Mouse (Mus musculus): ENCODE measurements around the gene Zfp865. TPM values are rescaled to one million over a fixed set of nuclear protein-coding genes. Genes with fewer than 3 reads are reported as not detected.

The Zfp865 gene
- polyA plus RNA-seq, 1 experiment from 2014 or later = 5.7 TPM

DNA sequence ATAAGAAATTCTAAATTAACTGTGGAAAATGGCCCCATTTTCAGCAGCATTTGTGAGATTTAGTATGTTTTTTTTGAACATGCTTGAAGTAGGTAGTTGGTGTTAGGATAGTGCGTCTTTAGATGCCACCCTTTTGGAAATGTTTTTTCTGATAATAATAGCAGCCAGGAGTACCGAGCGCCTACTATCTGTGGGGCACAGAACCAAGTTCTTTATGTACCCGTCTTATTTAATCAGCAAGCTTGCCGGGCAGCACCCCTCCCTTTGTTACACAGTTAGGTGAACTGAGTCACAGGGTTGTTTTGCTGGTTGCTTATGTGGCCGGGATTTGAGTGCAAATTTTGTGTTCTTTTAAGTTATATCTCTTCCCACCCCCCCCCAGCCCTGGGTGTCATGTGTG lies 61.1 kb downstream of the Zfp865 start:
- H3K27me3 ChIP-seq (ENCODE audit: control insufficient read depth, insufficient read depth, low read depth, low read length) = no peaks in the 10 kb centered on the region
- H3K4me3 ChIP-seq (ENCODE audit: low read length) = peak overlapping the region; percentile 97
- no peak for ATAC-seq (ENCODE audit: low read depth)
- H3K36me3 ChIP-seq (ENCODE audit: control insufficient read depth, insufficient read depth, low read length) = peaks cover 29% of the 10 kb centered on the region
- WGBS = 60% methylated on average over 6 of the region's 6 CpGs
- H3K4me1 ChIP-seq (replicated peaks; ENCODE audit: control insufficient read depth, insufficient read depth, low read length) = peaks cover 17% of the 10 kb centered on the region
- H3K9me3 ChIP-seq (ENCODE audit: control insufficient read depth, low read length) = no peaks in the 10 kb centered on the region
- H3K27ac ChIP-seq (ENCODE audit: low read length) = no peak overlapping the region
- H3K4me2 ChIP-seq (ENCODE audit: low read depth, low read length) = peak overlapping the region; percentile 84
- peak overlapping the region; percentile 99 for H3K9ac ChIP-seq (ENCODE audit: low read length)

DNA sequence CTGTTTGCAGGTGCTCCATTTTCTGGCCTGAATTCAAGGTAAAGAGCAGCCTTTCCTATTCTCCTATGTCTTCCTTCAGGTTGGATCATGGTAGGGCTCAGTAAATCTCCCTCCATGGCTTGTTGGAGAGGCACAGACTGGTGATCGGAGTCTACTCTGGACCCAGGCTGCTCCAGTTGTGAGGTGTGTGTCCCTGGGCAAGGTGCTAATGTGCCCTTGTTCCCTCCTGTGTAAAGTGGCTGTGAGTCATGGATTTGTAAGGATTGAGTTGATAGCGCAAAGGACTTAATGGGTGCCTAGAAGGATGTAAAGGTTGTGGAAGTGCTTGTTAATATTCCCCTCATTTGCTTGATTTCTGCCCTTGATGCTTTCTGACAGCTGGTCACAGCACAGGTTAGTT lies 61.8 kb downstream of the Zfp865 start:
- WGBS = 94% methylated on average over 2 of the region's 2 CpGs
- Histone ChIP-seq H3K9me3 (ENCODE audit: control insufficient read depth, low read length) (no peaks in the 10 kb centered on the region), H3K27me3 (ENCODE audit: control insufficient read depth, insufficient read depth, low read depth, low read length) (no peaks in the 10 kb centered on the region), H3K4me1 (replicated peaks; ENCODE audit: control insufficient read depth, insufficient read depth, low read length) (peaks cover 17% of the 10 kb centered on the region), H3K4me3 (ENCODE audit: low read length) (no peak overlapping the region), H3K9ac (ENCODE audit: low read length) (0 out of 2 replicates have a peak overlapping the region, but pooled peaks have one; percentile 42), H3K4me2 (ENCODE audit: low read depth, low read length) (peak overlapping the region; percentile 84; the same call in 1 of the 2 replicates), H3K36me3 (ENCODE audit: control insufficient read depth, insufficient read depth, low read length) (peaks cover 24% of the 10 kb centered on the region), H3K27ac (ENCODE audit: low read length) (no peak overlapping the region)
- no peak for ATAC-seq (ENCODE audit: low read depth)

DNA sequence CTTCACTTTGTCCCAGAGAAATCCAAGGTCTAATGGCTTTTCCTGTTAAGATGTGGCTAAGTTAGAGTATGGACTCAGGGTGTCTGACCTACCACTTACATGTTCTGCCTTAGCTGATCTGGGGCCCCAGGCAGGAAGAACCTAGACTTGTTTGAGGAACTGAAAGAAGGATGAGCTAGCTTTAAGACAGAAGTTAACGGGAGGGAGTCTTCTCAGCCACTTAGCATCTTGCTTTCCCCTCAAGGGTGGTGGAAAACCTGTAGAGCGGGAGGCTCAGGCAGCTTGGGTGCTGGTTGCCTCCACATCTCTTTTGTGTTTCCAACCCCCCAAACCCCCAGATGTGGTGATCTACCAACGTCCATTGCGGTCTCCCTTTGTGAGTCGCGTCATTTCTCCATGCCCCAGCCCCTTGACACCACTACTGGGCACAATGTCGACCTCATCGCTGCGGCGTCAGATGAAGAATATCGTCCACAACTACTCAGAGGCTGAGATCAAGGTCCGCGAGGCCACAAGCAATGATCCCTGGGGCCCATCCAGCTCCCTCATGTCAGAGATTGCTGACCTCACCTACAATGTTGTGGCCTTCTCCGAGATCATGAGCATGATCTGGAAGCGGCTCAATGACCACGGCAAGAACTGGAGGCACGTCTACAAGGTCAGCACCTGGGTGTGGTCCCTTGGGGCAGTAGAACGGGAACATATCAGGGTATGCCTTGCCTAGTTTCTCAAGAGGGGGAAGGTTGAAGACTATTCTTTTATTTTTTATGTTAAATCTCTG lies 63.3 kb downstream of the Zfp865 start:
- H3K36me3 ChIP-seq (ENCODE audit: control insufficient read depth, insufficient read depth, low read length) = peaks cover 15% of the 10 kb centered on the region; the same call in 1 of the 2 replicates
- no peak overlapping the region for H3K4me3 ChIP-seq (ENCODE audit: low read length)
- 90% methylated on average over 18 of the region's 18 CpGs for WGBS
- no peaks in the 10 kb centered on the region for H3K9me3 ChIP-seq (ENCODE audit: control insufficient read depth, low read length)
- no peaks in the 10 kb centered on the region for H3K27me3 ChIP-seq (ENCODE audit: control insufficient read depth, insufficient read depth, low read depth, low read length)
- H3K9ac ChIP-seq (ENCODE audit: low read length) = no peak overlapping the region
- H3K27ac ChIP-seq (ENCODE audit: low read length) = no peak overlapping the region
- no peak for ATAC-seq (ENCODE audit: low read depth)
- H3K4me2 ChIP-seq (ENCODE audit: low read depth, low read length) = no peak overlapping the region
- peaks cover 17% of the 10 kb centered on the region for H3K4me1 ChIP-seq (replicated peaks; ENCODE audit: control insufficient read depth, insufficient read depth, low read length)

DNA sequence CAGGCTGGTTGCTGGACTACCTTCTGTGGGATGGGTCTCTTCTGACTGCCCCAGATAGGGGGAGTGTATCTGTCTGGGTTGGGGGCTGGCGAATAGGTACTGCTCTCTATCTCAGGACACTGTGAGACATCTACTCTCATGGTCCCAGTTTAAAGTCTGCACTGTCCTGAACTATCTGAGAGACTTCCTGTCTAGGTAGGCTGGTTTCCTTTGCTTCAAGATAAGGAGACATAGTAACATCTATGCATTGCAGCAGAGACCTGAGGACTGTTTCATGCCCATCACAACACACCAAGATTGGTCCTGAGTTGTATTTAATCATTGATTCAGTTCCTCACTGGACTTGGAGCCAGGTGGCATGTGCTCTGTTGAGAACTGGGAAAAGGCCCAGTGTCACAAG lies 65.3 kb downstream of the Zfp865 start:
- Histone ChIP-seq H3K9me3 (ENCODE audit: control insufficient read depth, low read length) (no peaks in the 10 kb centered on the region), H3K4me1 (replicated peaks; ENCODE audit: control insufficient read depth, insufficient read depth, low read length) (peaks cover 17% of the 10 kb centered on the region), H3K27ac (ENCODE audit: low read length) (no peak overlapping the region), H3K9ac (ENCODE audit: low read length) (no peak overlapping the region), H3K36me3 (ENCODE audit: control insufficient read depth, insufficient read depth, low read length) (peaks cover 20% of the 10 kb centered on the region), H3K27me3 (ENCODE audit: control insufficient read depth, insufficient read depth, low read depth, low read length) (no peaks in the 10 kb centered on the region), H3K4me2 (ENCODE audit: low read depth, low read length) (no peak overlapping the region), H3K4me3 (ENCODE audit: low read length) (no peak overlapping the region)
- WGBS = 93% methylated on average over 1 of the region's 1 CpGs
- ATAC-seq (ENCODE audit: low read depth) = no peak

Other genes starting within 250 kb of the Zfp865 start
- gene Fam71e2, start 249.1 kb upstream of the Zfp865 start, polyA plus RNA-seq (2015; fragmentation: Nextera tagmentation; extraction: Ambion mirVana) = not detected in 2 replicates
- gene Il11, start 237.5 kb upstream of the Zfp865 start, polyA plus RNA-seq (2015; fragmentation: Nextera tagmentation; extraction: Ambion mirVana) = 0.18 and 0.19 TPM in 2 replicates
- 0.34 and 0.48 TPM in 2 replicates for gene Tmem190, start 237.4 kb upstream of the Zfp865 start, polyA plus RNA-seq (2015; fragmentation: Nextera tagmentation; extraction: Ambion mirVana)
- 14.7 and 17.9 TPM in 2 replicates for gene Tmem238, start 230.7 kb upstream of the Zfp865 start, polyA plus RNA-seq (2015; fragmentation: Nextera tagmentation; extraction: Ambion mirVana)
- 337 and 342 TPM in 2 replicates for gene Rpl28, start 227.5 kb upstream of the Zfp865 start, polyA plus RNA-seq (2015; fragmentation: Nextera tagmentation; extraction: Ambion mirVana)
- gene Ube2s, start 207.8 kb upstream of the Zfp865 start, polyA plus RNA-seq (2015; fragmentation: Nextera tagmentation; extraction: Ambion mirVana) = 355 and 372 TPM in 2 replicates
- gene Shisa7, start 175.7 kb upstream of the Zfp865 start, polyA plus RNA-seq (2015; fragmentation: Nextera tagmentation; extraction: Ambion mirVana) = 0.99 and 1.2 TPM in 2 replicates
- 14.1 and 15.7 TPM in 2 replicates for gene Isoc2b, start 150.1 kb upstream of the Zfp865 start, polyA plus RNA-seq (2015; fragmentation: Nextera tagmentation; extraction: Ambion mirVana)
- 0.87 and 1.3 TPM in 2 replicates for gene Isoc2a, start 143.2 kb upstream of the Zfp865 start, polyA plus RNA-seq (2015; fragmentation: Nextera tagmentation; extraction: Ambion mirVana)
- gene Gm36210, start 113.9 kb upstream of the Zfp865 start, polyA plus RNA-seq (2015; fragmentation: Nextera tagmentation; extraction: Ambion mirVana) = 0.21 TPM in 1 of 2 replicates, not detected in the other
- gene Zfp628, start 105.2 kb upstream of the Zfp865 start, polyA plus RNA-seq (2015; fragmentation: Nextera tagmentation; extraction: Ambion mirVana) = 3.4 and 3.7 TPM in 2 replicates
- gene Nat14, start 98.3 kb upstream of the Zfp865 start, polyA plus RNA-seq (2015; fragmentation: Nextera tagmentation; extraction: Ambion mirVana) = 2.5 and 2.7 TPM in 2 replicates
- gene Ssc5d, start 94.6 kb upstream of the Zfp865 start, polyA plus RNA-seq (2015; fragmentation: Nextera tagmentation; extraction: Ambion mirVana) = 2.1 and 2.4 TPM in 2 replicates
- 0.85 and 1.0 TPM in 2 replicates for gene Sbk2, start 56.0 kb upstream of the Zfp865 start, polyA plus RNA-seq (2015; fragmentation: Nextera tagmentation; extraction: Ambion mirVana)
- gene Sbk3, start 49.2 kb upstream of the Zfp865 start, polyA plus RNA-seq (2015; fragmentation: Nextera tagmentation; extraction: Ambion mirVana) = 0.72 and 1.0 TPM in 2 replicates
- gene Zfp579, start 24.2 kb upstream of the Zfp865 start, polyA plus RNA-seq (2015; fragmentation: Nextera tagmentation; extraction: Ambion mirVana) = 32.3 and 35.0 TPM in 2 replicates
- gene Zfp524, start 6.0 kb upstream of the Zfp865 start, polyA plus RNA-seq (2015; fragmentation: Nextera tagmentation; extraction: Ambion mirVana) = 19.3 and 21.4 TPM in 2 replicates
- gene Fiz1, start 5.7 kb upstream of the Zfp865 start, polyA plus RNA-seq (2015; fragmentation: Nextera tagmentation; extraction: Ambion mirVana) = 33.1 and 34.5 TPM in 2 replicates
- gene Gm44973, start 4.9 kb upstream of the Zfp865 start, polyA plus RNA-seq (2015; fragmentation: Nextera tagmentation; extraction: Ambion mirVana) = 1.2 and 1.3 TPM in 2 replicates
- gene Ccdc106, start 177 bp downstream of the Zfp865 start, polyA plus RNA-seq (2015; fragmentation: Nextera tagmentation; extraction: Ambion mirVana) = 5.3 and 5.5 TPM in 2 replicates
- gene 4632433K11Rik, start 13.7 kb downstream of the Zfp865 start, polyA plus RNA-seq (2015; fragmentation: Nextera tagmentation; extraction: Ambion mirVana) = not detected in 2 replicates
- 4.9 and 7.0 TPM in 2 replicates for gene Zfp784, start 18.1 kb downstream of the Zfp865 start, polyA plus RNA-seq (2015; fragmentation: Nextera tagmentation; extraction: Ambion mirVana)
- gene Zfp580, start 31.2 kb downstream of the Zfp865 start, polyA plus RNA-seq (2015; fragmentation: Nextera tagmentation; extraction: Ambion mirVana) = 26.7 and 27.0 TPM in 2 replicates
- gene U2af2, start 41.8 kb downstream of the Zfp865 start, polyA plus RNA-seq (2015; fragmentation: Nextera tagmentation; extraction: Ambion mirVana) = 109 and 110 TPM in 2 replicates
- gene Epn1, start 59.9 kb downstream of the Zfp865 start, polyA plus RNA-seq (2015; fragmentation: Nextera tagmentation; extraction: Ambion mirVana) = 53.8 and 54.8 TPM in 2 replicates
- gene Rfpl4, start 96.6 kb downstream of the Zfp865 start, polyA plus RNA-seq (2015; fragmentation: Nextera tagmentation; extraction: Ambion mirVana) = not detected in 2 replicates
- 0.43 and 0.51 TPM in 2 replicates for gene Rasl2-9, start 105.6 kb downstream of the Zfp865 start, polyA plus RNA-seq (2015; fragmentation: Nextera tagmentation; extraction: Ambion mirVana)
- gene Vmn1r55, start 129.3 kb downstream of the Zfp865 start, polyA plus RNA-seq (2015; fragmentation: Nextera tagmentation; extraction: Ambion mirVana) = not detected in 2 replicates
- gene Vmn1r56, start 176.4 kb downstream of the Zfp865 start, polyA plus RNA-seq (2015; fragmentation: Nextera tagmentation; extraction: Ambion mirVana) = not detected in 2 replicates
- gene Vmn1r57, start 198.1 kb downstream of the Zfp865 start, polyA plus RNA-seq (2015; fragmentation: Nextera tagmentation; extraction: Ambion mirVana) = not detected in 2 replicates